Mouse (Mus musculus) skeletal muscle tissue, postnatal 0 days (tissue): ENCODE results near the gene Hbb-bh1. TPM values are rescaled to one million over a fixed set of nuclear protein-coding genes. Genes with fewer than 3 reads are reported as not detected.

Source experiments
- polyA plus RNA-seq: library from polyadenylated mRNA; unstranded; fragments of >200 nt; fragmentation: Nextera tagmentation; extraction: Ambion mirVana; gene quantifications from 2 replicates; pipeline ENCODE4 v1.2.1, GENCODE M21; 2015

Hbb-bh1 gene
- polyA plus RNA-seq, result not detected in 2 replicates

DNA sequence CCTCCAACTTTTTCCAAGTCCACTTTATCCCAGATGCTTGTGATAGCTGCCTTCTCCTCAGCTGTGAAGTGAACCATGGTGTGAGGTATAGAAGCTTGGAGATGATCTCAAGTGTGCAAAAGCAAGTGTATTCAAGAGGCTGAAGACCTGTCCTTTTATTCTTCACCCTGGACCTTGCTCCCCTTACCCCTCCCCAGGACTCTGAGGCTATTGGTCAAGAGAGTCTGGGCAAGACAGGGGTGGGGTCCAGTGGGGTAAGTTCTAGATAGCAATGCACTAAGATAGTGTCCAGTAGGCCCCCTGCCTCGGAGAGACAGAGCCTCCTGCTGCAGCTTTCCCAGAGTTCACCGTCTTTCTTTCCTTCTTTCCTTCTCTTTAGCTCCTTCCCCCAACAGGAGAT is at the start of gene Hbb-bh1:
Gene Hbb-bh1 (minus strand): TSS at position 131 of the 400 bp plus-strand sequence.

DNA sequence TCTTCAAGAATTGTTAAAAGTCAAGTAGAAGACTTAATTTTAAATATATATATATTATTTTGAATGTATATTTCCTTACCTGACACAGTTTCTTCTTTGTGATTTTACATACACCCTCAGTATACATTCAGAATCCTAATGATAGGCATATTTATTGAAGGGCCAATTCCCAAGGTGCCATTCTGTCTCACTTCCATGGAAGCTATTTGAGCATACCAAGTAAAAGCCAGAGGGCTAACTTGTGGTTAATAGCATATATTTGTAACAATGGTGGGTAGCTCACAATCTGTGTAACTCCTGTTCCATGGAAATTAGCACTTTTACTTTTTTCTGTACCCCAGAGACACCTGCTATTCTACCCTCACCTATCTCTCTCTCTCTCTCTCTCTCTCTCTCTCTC is 43.2 kb upstream of the Hbb-bh1 start, which contains the start of gene Olfr66:
Gene Olfr66 (minus strand): TSS at position 101 of the 400 bp plus-strand sequence.

DNA sequence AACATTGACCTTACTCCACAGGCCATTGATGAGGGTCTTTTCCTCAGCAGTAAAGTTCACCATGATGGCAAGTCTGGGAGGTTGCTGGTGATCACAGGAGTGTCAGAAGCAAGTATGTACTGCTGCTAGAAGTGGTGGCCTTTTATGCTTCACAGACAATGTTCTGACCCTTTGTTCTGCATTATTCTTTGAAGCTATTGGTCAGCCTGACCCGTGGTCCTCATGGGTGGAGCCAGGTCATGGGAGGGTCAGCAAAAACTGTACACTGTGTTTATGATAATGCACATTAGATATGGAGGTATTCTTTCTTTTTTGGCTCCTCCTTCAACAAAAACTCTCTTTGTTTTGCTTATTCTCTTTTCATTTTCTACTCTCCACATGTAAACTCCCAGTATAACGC is 10.1 kb upstream of the Hbb-bh1 start, which contains the start of gene Hbb-y:
Gene Hbb-y (minus strand): TSS at position 127 of the 400 bp plus-strand sequence.

DNA sequence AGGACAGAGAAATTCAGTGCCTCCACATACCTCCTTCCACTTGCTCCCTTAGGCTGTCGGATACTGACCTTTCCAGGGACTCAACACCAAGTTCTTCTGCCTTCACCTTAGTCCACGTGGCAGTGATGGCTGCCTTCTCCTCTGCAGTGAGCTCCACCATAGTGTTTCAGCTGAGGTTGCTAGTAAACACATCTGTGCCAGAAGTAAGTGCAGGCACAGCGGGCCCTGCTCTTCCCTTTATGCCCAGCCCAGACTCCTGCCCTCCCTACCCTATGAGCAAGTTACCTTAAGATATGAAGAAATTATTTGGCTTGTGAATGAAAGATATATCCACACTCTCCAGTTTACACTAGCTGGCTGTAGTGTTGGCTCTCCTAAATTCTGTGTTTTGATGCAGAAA is 2.7 kb downstream of the Hbb-bh1 start, which contains the start of gene Hbb-bh2:
Gene Hbb-bh2 (minus strand): TSS at position 253 of the 400 bp plus-strand sequence.

DNA sequence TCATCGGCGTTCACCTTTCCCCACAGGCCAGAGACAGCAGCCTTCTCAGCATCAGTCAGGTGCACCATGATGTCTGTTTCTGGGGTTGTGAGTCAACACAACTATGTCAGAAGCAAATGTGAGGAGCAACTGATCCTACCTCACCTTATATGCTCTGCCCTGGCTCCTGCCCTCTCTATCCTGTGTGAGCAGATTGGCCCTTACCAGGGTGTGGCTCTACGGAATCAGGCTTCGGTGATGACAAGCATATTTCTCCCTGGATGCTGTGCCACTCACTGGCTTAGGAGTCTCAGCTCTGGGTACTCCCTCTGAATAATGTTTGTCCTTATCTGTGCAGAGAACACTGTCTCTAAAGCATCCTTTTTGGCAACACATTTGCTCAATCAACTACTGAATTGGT is 15.2 kb downstream of the Hbb-bh1 start, which contains the start of gene Hbb-bs:
Gene Hbb-bs (minus strand): TSS at position 289 of the 400 bp plus-strand sequence.

DNA sequence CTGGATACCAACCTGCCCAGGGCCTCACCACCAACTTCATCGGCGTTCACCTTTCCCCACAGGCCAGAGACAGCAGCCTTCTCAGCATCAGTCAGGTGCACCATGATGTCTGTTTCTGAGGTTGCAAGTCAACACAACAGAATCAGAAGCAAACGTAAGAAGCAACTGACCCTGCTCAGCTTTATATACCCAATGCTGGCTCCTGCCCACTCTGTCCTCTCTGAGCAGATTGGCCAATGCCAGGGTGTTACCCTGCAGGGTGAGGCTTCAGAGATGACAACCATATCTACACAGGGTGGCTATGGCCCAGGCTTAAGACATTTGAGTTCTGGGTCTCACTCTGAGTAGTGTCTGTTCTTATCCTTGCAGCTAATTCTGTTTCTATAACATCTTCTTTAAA is 29.2 kb downstream of the Hbb-bh1 start, which contains the start of gene Hbb-bt:
Gene Hbb-bt (minus strand): TSS at position 231 of the 400 bp plus-strand sequence.

DNA sequence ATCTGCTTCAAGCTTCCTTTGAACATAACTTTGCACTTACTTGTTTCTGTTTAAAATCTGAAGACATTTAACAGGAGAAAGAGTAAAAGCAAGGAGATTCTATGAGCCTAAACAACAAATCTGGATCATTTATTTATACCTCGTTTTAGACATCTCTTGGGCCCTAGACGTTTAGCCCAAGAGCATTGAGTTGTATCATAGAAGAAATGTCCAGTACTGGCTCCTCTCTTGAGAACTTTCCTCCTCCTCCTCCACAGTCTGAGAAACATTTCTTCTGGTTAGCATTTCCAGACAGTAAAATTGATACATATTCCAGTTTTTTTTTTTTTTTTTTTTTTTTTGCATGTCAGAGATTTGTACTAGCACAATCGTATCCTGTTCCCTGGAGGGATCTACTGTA is 51.2 kb downstream of the Hbb-bh1 start, which contains the start of gene Olfr67:
Gene Olfr67 (minus strand): TSS at position 101 of the 400 bp plus-strand sequence.

Other genes starting within 250 kb of the Hbb-bh1 start
- gene Olfr619, start 242.6 kb downstream of the Hbb-bh1 start, polyA plus RNA-seq, result not detected in 2 replicates
- gene Olfr620, start 230.6 kb downstream of the Hbb-bh1 start, polyA plus RNA-seq, result not detected in 2 replicates
- not detected in 2 replicates for gene Olfr622, start 200.5 kb downstream of the Hbb-bh1 start, polyA plus RNA-seq
- not detected in 2 replicates for gene Olfr623, start 179.5 kb downstream of the Hbb-bh1 start, polyA plus RNA-seq
- gene Olfr624, start 172.0 kb downstream of the Hbb-bh1 start, polyA plus RNA-seq, result 0.03 and 0.06 TPM in 2 replicates
- gene Olfr625-ps1, start 160.4 kb downstream of the Hbb-bh1 start, polyA plus RNA-seq, result not detected in 2 replicates
- gene Olfr243, start 128.5 kb downstream of the Hbb-bh1 start, polyA plus RNA-seq, result not detected in 2 replicates
- not detected in 2 replicates for gene Olfr628, start 112.8 kb downstream of the Hbb-bh1 start, polyA plus RNA-seq
- gene Olfr629, start 98.2 kb downstream of the Hbb-bh1 start, polyA plus RNA-seq, result not detected in 2 replicates
- gene Olfr630, start 85.8 kb downstream of the Hbb-bh1 start, polyA plus RNA-seq, result not detected in 2 replicates
- gene Olfr69, start 71.6 kb downstream of the Hbb-bh1 start, polyA plus RNA-seq, result not detected in 2 replicates
- gene Olfr68, start 63.5 kb downstream of the Hbb-bh1 start, polyA plus RNA-seq, result not detected in 2 replicates
- not detected in 2 replicates for gene Olfr67, start 51.3 kb downstream of the Hbb-bh1 start, polyA plus RNA-seq
- 421 and 497 TPM in 2 replicates for gene Hbb-bt, start 29.2 kb downstream of the Hbb-bh1 start, polyA plus RNA-seq
- gene Hbb-bs, start 15.1 kb downstream of the Hbb-bh1 start, polyA plus RNA-seq, result 1,956 and 2,204 TPM in 2 replicates
- not detected in 2 replicates for gene Hbb-bh2, start 2.6 kb downstream of the Hbb-bh1 start, polyA plus RNA-seq
- gene Hbb-y, start 10.1 kb upstream of the Hbb-bh1 start, polyA plus RNA-seq, result not detected in 2 replicates
- gene Olfr66, start 43.1 kb upstream of the Hbb-bh1 start, polyA plus RNA-seq, result not detected in 2 replicates
- not detected in 2 replicates for gene Olfr64, start 51.3 kb upstream of the Hbb-bh1 start, polyA plus RNA-seq
- not detected in 2 replicates for gene Olfr65, start 60.3 kb upstream of the Hbb-bh1 start, polyA plus RNA-seq
- gene Olfr631, start 85.7 kb upstream of the Hbb-bh1 start, polyA plus RNA-seq, result not detected in 2 replicates
- gene Olfr632, start 91.2 kb upstream of the Hbb-bh1 start, polyA plus RNA-seq, result not detected in 2 replicates
- not detected in 2 replicates for gene Olfr633, start 101.3 kb upstream of the Hbb-bh1 start, polyA plus RNA-seq
- gene Olfr635, start 128.0 kb upstream of the Hbb-bh1 start, polyA plus RNA-seq, result not detected in 2 replicates
- not detected in 2 replicates for gene Olfr638, start 155.6 kb upstream of the Hbb-bh1 start, polyA plus RNA-seq
- gene Olfr639, start 174.1 kb upstream of the Hbb-bh1 start, polyA plus RNA-seq, result not detected in 2 replicates
- not detected in 2 replicates for gene Olfr640, start 182.4 kb upstream of the Hbb-bh1 start, polyA plus RNA-seq
- gene Olfr641, start 192.3 kb upstream of the Hbb-bh1 start, polyA plus RNA-seq, result not detected in 2 replicates
- gene Olfr642, start 209.5 kb upstream of the Hbb-bh1 start, polyA plus RNA-seq, result not detected in 2 replicates
- not detected in 2 replicates for gene 4930516K23Rik, start 218.3 kb upstream of the Hbb-bh1 start, polyA plus RNA-seq
- not detected in 2 replicates for gene Olfr644, start 228.7 kb upstream of the Hbb-bh1 start, polyA plus RNA-seq
- gene Olfr645, start 242.3 kb upstream of the Hbb-bh1 start, polyA plus RNA-seq, result not detected in 2 replicates